Mouse (Mus musculus) ES-E14 (cell line): Measurements from ENCODE around the gene Tnnt2.

Source experiments
- HCFC1 ChIP-seq: IDR thresholded peaks from 2 replicates; pipeline ENCODE4 v1.6.1; 2012; ENCODE audit warnings: low read length, inconsistent platforms, borderline replicate concordance; ENCODE audit not compliant: insufficient read depth
- MAFK ChIP-seq: IDR thresholded peaks from 2 replicates; pipeline ENCODE4 v1.6.1; 2014; ENCODE audit warnings: mild to moderate bottlenecking, low read depth, low read length, inconsistent platforms; ENCODE audit not compliant: insufficient read depth
- ZC3H11A ChIP-seq: IDR thresholded peaks from 2 replicates; pipeline ENCODE4 v1.6.1; 2012; ENCODE audit warnings: low read depth, mild to moderate bottlenecking, inconsistent platforms, low read length, borderline replicate concordance
- ZNF384 ChIP-seq: IDR thresholded peaks from 2 replicates; pipeline ENCODE4 v1.6.1; 2012; ENCODE audit warnings: low read depth, low read length, inconsistent platforms

- no peak for TF ChIP-seq HCFC1
- no peak for TF ChIP-seq ZC3H11A
- TF ChIP-seq MAFK = no peak
- TF ChIP-seq ZNF384 = no peak
These were observed 55.5 kb downstream of the Tnnt2 start for GRCm38 (mm10) chr1:135891424-135892216.
